Mouse (Mus musculus): Measurements from ENCODE around the gene Zfp358. TPM values are rescaled to one million over a fixed set of nuclear protein-coding genes. Genes with fewer than 3 reads are reported as not detected.

Gene Zfp358
- polyA plus RNA-seq, 1 experiment, result 43.2 TPM

- Histone ChIP-seq H3K27me3 (replicated peaks; ENCODE audit: control insufficient read depth, insufficient read depth, low read length) (no peaks in the 10 kb centered on the region), H3K36me3 (ENCODE audit: control insufficient read depth, insufficient read depth, low read length) (no peaks in the 10 kb centered on the region), H3K27ac (ENCODE audit: insufficient read depth, low read depth, low read length) (peak within 1 kb of the TSS; percentile 58), H3K4me1 (ENCODE audit: control insufficient read depth, insufficient read depth, low read length) (peaks cover 3% of the 10 kb centered on the region; the same call in 1 of the 2 replicates), H3K4me3 (ENCODE audit: insufficient read depth, low read depth, low read length) (peak within 1 kb of the TSS; percentile 64)
- TF ChIP-seq CTCF (conservative IDR thresholded peaks at IDR 0.05; ENCODE audit: insufficient read depth, insufficient read length, low read depth, low read length), result no peak
- TF ChIP-seq POLR2A (IDR thresholded peaks at IDR 0.05; ENCODE audit: low read depth, low read length), result peak; percentile 74
- DNase-seq, result peak; percentile 95
- WGBS, result under 1% methylated on average over 25 of the region's 25 CpGs
These were observed 22.3 kb downstream of the Zfp358 start, which contains the start of gene Pnpla6 for GRCm38 (mm10) chr8:3515260-3515671. Pnpla6 (plus strand) TSS chr8:3515384.

- TF ChIP-seq CTCF (conservative IDR thresholded peaks at IDR 0.05; ENCODE audit: insufficient read depth, insufficient read length, low read depth, low read length) (no peak), POLR2A (IDR thresholded peaks at IDR 0.05; ENCODE audit: low read depth, low read length) (no peak)
- H3K27me3 ChIP-seq (replicated peaks; ENCODE audit: control insufficient read depth, insufficient read depth, low read length), result no peaks in the 10 kb centered on the region
- whole genome bisulfite sequencing, result under 1% methylated on average over 25 of the region's 25 CpGs
- no peaks in the 10 kb centered on the region for H3K36me3 ChIP-seq (ENCODE audit: control insufficient read depth, insufficient read depth, low read length)
- peak overlapping the region; percentile 58 for H3K27ac ChIP-seq (ENCODE audit: insufficient read depth, low read depth, low read length)
- DNase-seq, result peak; percentile 75
- H3K4me1 ChIP-seq (ENCODE audit: control insufficient read depth, insufficient read depth, low read length), result peaks cover 3% of the 10 kb centered on the region; the same call in 1 of the 2 replicates
- H3K4me3 ChIP-seq (ENCODE audit: insufficient read depth, low read depth, low read length), result peak overlapping the region; percentile 64
These were observed 23.0 kb downstream of the Zfp358 start for GRCm38 (mm10) chr8:3515771-3516417.

- DNase-seq, result peak; percentile 97
- TF ChIP-seq CTCF (conservative IDR thresholded peaks at IDR 0.05; ENCODE audit: insufficient read depth, insufficient read length, low read depth, low read length), result no peak
- no peak for TF ChIP-seq POLR2A (IDR thresholded peaks at IDR 0.05; ENCODE audit: low read depth, low read length)
- H3K4me1 ChIP-seq (ENCODE audit: control insufficient read depth, insufficient read depth, low read length), result peaks cover 3% of the 10 kb centered on the region; the same call in 1 of the 2 replicates
- under 1% methylated on average over 36 of the region's 36 CpGs for WGBS
- H3K27me3 ChIP-seq (replicated peaks; ENCODE audit: control insufficient read depth, insufficient read depth, low read length), result no peaks in the 10 kb centered on the region
- H3K27ac ChIP-seq (ENCODE audit: insufficient read depth, low read depth, low read length), result peak overlapping the region; percentile 58
- no peaks in the 10 kb centered on the region; the same call in 1 of the 2 replicates for H3K36me3 ChIP-seq (ENCODE audit: control insufficient read depth, insufficient read depth, low read length)
- peak overlapping the region; percentile 64 for H3K4me3 ChIP-seq (ENCODE audit: insufficient read depth, low read depth, low read length)
These were observed 23.6 kb downstream of the Zfp358 start for GRCm38 (mm10) chr8:3516450-3517116.

- Histone ChIP-seq H3K4me1 (ENCODE audit: control insufficient read depth, insufficient read depth, low read length) (peaks cover 3% of the 10 kb centered on the region; the same call in 1 of the 2 replicates), H3K4me3 (ENCODE audit: insufficient read depth, low read depth, low read length) (peak overlapping the region; percentile 64), H3K27ac (ENCODE audit: insufficient read depth, low read depth, low read length) (no peak overlapping the region), H3K27me3 (replicated peaks; ENCODE audit: control insufficient read depth, insufficient read depth, low read length) (no peaks in the 10 kb centered on the region), H3K36me3 (ENCODE audit: control insufficient read depth, insufficient read depth, low read length) (no peaks in the 10 kb centered on the region; the same call in 1 of the 2 replicates)
- peak; percentile 25 for DNase-seq
- no peak for TF ChIP-seq CTCF (conservative IDR thresholded peaks at IDR 0.05; ENCODE audit: insufficient read depth, insufficient read length, low read depth, low read length)
- no peak for TF ChIP-seq POLR2A (IDR thresholded peaks at IDR 0.05; ENCODE audit: low read depth, low read length)
- 4% methylated on average over 16 of the region's 16 CpGs for WGBS
These were observed 24.2 kb downstream of the Zfp358 start for GRCm38 (mm10) chr8:3517117-3517495.

GRCm38 (mm10) chr8:3522007-3522697 is 29.2 kb downstream of the Zfp358 start:
- Histone ChIP-seq H3K36me3 (ENCODE audit: control insufficient read depth, insufficient read depth, low read length) (peaks cover 2% of the 10 kb centered on the region), H3K4me3 (ENCODE audit: insufficient read depth, low read depth, low read length) (no peak overlapping the region), H3K27me3 (replicated peaks; ENCODE audit: control insufficient read depth, insufficient read depth, low read length) (no peaks in the 10 kb centered on the region), H3K4me1 (ENCODE audit: control insufficient read depth, insufficient read depth, low read length) (no peaks in the 10 kb centered on the region), H3K27ac (ENCODE audit: insufficient read depth, low read depth, low read length) (no peak overlapping the region)
- no peak for DNase-seq
- 91% methylated on average over 13 of the region's 13 CpGs for WGBS
- TF ChIP-seq POLR2A (IDR thresholded peaks at IDR 0.05; ENCODE audit: low read depth, low read length), result no peak
- TF ChIP-seq CTCF (conservative IDR thresholded peaks at IDR 0.05; ENCODE audit: insufficient read depth, insufficient read length, low read depth, low read length), result no peak

GRCm38 (mm10) chr8:3530816-3531215 is 37.9 kb downstream of the Zfp358 start:
- peaks cover 2% of the 10 kb centered on the region for H3K36me3 ChIP-seq (ENCODE audit: control insufficient read depth, insufficient read depth, low read length)

More at GRCm38 (mm10) chr8:3530816-3531215, 37.9 kb downstream of the Zfp358 start:
- no peak overlapping the region for H3K27ac ChIP-seq (ENCODE audit: insufficient read depth, low read depth, low read length)
- no peak overlapping the region for H3K4me3 ChIP-seq (ENCODE audit: insufficient read depth, low read depth, low read length)
- 91% methylated on average over 5 of the region's 5 CpGs for WGBS
- TF ChIP-seq CTCF (conservative IDR thresholded peaks at IDR 0.05; ENCODE audit: insufficient read depth, insufficient read length, low read depth, low read length), result no peak
- TF ChIP-seq POLR2A (IDR thresholded peaks at IDR 0.05; ENCODE audit: low read depth, low read length), result no peak
- no peak for DNase-seq
- H3K4me1 ChIP-seq (ENCODE audit: control insufficient read depth, insufficient read depth, low read length), result no peaks in the 10 kb centered on the region
- no peaks in the 10 kb centered on the region for H3K27me3 ChIP-seq (replicated peaks; ENCODE audit: control insufficient read depth, insufficient read depth, low read length)
